11 mouse cellular contexts compared by ENCODE assay signal in genomic region chr11:22965503-22965902, GRCm38 (mm10). TPM values are rescaled to one million over a fixed set of nuclear protein-coding genes. Genes with fewer than 3 reads are reported as not detected.
DNase-seq lines count a peak whose midpoint lies in the region; ATAC-seq and TF ChIP-seq lines count a peak whose summit lies in the region.
"Had no signal": no experiment of that assay in that cellular context is flagged by ENCODE, and none has a peak within 500 bp of the region (broad histone marks: within the 10 kb centered on the region; RNA-seq: fewer than 3 reads in every experiment).

No protein-coding gene starts in this region.

- H3K27me3 ChIP-seq in heart, postnatal 0 days (ENCODE audit: control insufficient read depth, insufficient read depth, low read length) = no peaks in the 10 kb centered on the region
- H3K27me3 ChIP-seq in midbrain, embryonic 14.5 days (ENCODE audit: control insufficient read depth, insufficient read depth, low read length) = no peaks in the 10 kb centered on the region
- H3K27me3 ChIP-seq in midbrain, embryonic 16.5 days (ENCODE audit: control insufficient read depth, insufficient read depth, low read depth, low read length) = no peaks in the 10 kb centered on the region
- H3K27me3 ChIP-seq: heart, embryonic 13.5 days; liver, embryonic 13.5 days had no signal

- ATAC-seq in heart, postnatal 0 days (ENCODE audit: insufficient read depth, low read depth) = no peak
- ATAC-seq in midbrain, embryonic 14.5 days (ENCODE audit: low FRiP score, low TSS enrichment) = no peak
- ATAC-seq in midbrain, embryonic 16.5 days = no peak

- H3K9ac ChIP-seq in heart, postnatal 0 days (replicated peaks; ENCODE audit: low read depth, low read length) = no peak overlapping the region
- H3K9ac ChIP-seq in midbrain, embryonic 14.5 days (replicated peaks; ENCODE audit: low read length) = no peak overlapping the region
- no peak overlapping the region for H3K9ac ChIP-seq in midbrain, embryonic 16.5 days (ENCODE audit: low read depth, low read length)
- H3K9ac ChIP-seq: heart, embryonic 13.5 days; liver, embryonic 13.5 days had no signal

- H3K9me3 ChIP-seq in heart, postnatal 0 days (replicated peaks; ENCODE audit: control insufficient read depth, low read length) = peaks cover 18% of the 10 kb centered on the region
- H3K9me3 ChIP-seq in midbrain, embryonic 14.5 days (ENCODE audit: control insufficient read depth, low read length) = 0 out of 2 replicates have a peak, but pooled peaks cover 13% of the 10 kb centered on the region
- H3K9me3 ChIP-seq in midbrain, embryonic 16.5 days (replicated peaks; ENCODE audit: control insufficient read depth, low read length, poor library complexity, severe bottlenecking) = peaks cover 1% of the 10 kb centered on the region; the same call in 1 of the 2 replicates
- H3K9me3 ChIP-seq: liver, embryonic 13.5 days had no signal

- H3K4me2 ChIP-seq in heart, postnatal 0 days (ENCODE audit: low read depth, low read length) = no peak overlapping the region
- no peak overlapping the region for H3K4me2 ChIP-seq in midbrain, embryonic 14.5 days (ENCODE audit: low read length)
- no peak overlapping the region for H3K4me2 ChIP-seq in midbrain, embryonic 16.5 days (ENCODE audit: low read length)
- H3K4me2 ChIP-seq: heart, embryonic 13.5 days; liver, embryonic 13.5 days had no signal

- H3K27ac ChIP-seq in heart, postnatal 0 days (ENCODE audit: low read depth) = no peak overlapping the region
- H3K27ac ChIP-seq in midbrain, embryonic 14.5 days (replicated peaks; ENCODE audit: low read depth, low read length) = no peak overlapping the region
- H3K27ac ChIP-seq in midbrain, embryonic 16.5 days (ENCODE audit: low read length) = no peak overlapping the region
- H3K27ac ChIP-seq: heart, embryonic 13.5 days; liver, embryonic 13.5 days had no signal

- H3K4me3 ChIP-seq in heart, postnatal 0 days (ENCODE audit: low read depth, low read length) = no peak overlapping the region
- no peak overlapping the region for H3K4me3 ChIP-seq in midbrain, embryonic 14.5 days (replicated peaks; ENCODE audit: low read depth, low read length)
- H3K4me3 ChIP-seq in midbrain, embryonic 16.5 days (ENCODE audit: low read depth, low read length) = no peak overlapping the region
- H3K4me3 ChIP-seq: heart, embryonic 13.5 days; liver, embryonic 13.5 days had no signal

- WGBS in heart, postnatal 0 days = 70% methylated on average over 4 of the region's 4 CpGs
- 89% methylated on average over 4 of the region's 4 CpGs for WGBS in midbrain, embryonic 14.5 days
- WGBS in midbrain, embryonic 16.5 days = 84% methylated on average over 4 of the region's 4 CpGs

- no peak for DNase-seq in heart, postnatal 0 days (ENCODE audit: low spot score)
- no peak for DNase-seq in heart, adult 18-20 months
- peak; percentile 8 for DNase-seq in midbrain, embryonic 14.5 days
- DNase-seq in R1 (ENCODE audit: low read depth, low spot score) = peak; percentile 67
- DNase-seq in thymus, postnatal 14 days = peak; percentile 45
- no peak for DNase-seq in cerebellum, postnatal 36 days
- DNase-seq in right cerebral cortex, adult 18-20 months = no peak
- DNase-seq: cerebellum, adult 9-10 months; liver, embryonic 13.5 days had no signal

- no peaks in the 10 kb centered on the region for H3K4me1 ChIP-seq in heart, postnatal 0 days (ENCODE audit: control insufficient read depth, insufficient read depth)
- no peaks in the 10 kb centered on the region for H3K4me1 ChIP-seq in midbrain, embryonic 14.5 days (ENCODE audit: control insufficient read depth, insufficient read depth, low read length)
- no peaks in the 10 kb centered on the region for H3K4me1 ChIP-seq in midbrain, embryonic 16.5 days (ENCODE audit: control insufficient read depth, insufficient read depth, low read length)

- 0 out of 2 replicates have a peak, but pooled peaks cover 6% of the 10 kb centered on the region for H3K36me3 ChIP-seq in heart, postnatal 0 days (replicated peaks; ENCODE audit: control insufficient read depth, insufficient read depth, low read length)
- no peaks in the 10 kb centered on the region for H3K36me3 ChIP-seq in midbrain, embryonic 14.5 days (ENCODE audit: control insufficient read depth, insufficient read depth, low read length)
- no peaks in the 10 kb centered on the region for H3K36me3 ChIP-seq in midbrain, embryonic 16.5 days (ENCODE audit: control insufficient read depth, insufficient read depth, low read length)

- TF ChIP-seq EP300 in heart, postnatal 0 days (IDR thresholded peaks at IDR 0.05; ENCODE audit: low read depth) = no peak

- peak; percentile 27; the same call in 1 of the 2 replicates for TF ChIP-seq CTCF in heart, postnatal 0 days (IDR thresholded peaks at IDR 0.05; ENCODE audit: low read depth)

RNA-seq across cellular contexts. Expression of gene Zrsr1, which starts 6.3 kb away (rescaled TPM):
- 1.4 and 2.0 TPM in 2 replicates for total RNA-seq in heart, postnatal 0 days (2014; rRNA removed; ENCODE audit: low replicate concordance)
- polyA plus RNA-seq in heart, postnatal 0 days (2015; fragmentation: Nextera tagmentation; extraction: Ambion mirVana) = 2.0 and 2.2 TPM in 2 replicates
- 10 to 100 TPM; 18.5 to 19.3 TPM for total RNA-seq in heart, adult 18-20 months (2021)
- 4.7 and 5.8 TPM in 2 replicates for polyA plus RNA-seq in midbrain, embryonic 14.5 days (2014; fragmentation: Nextera tagmentation; extraction: Ambion mirVana)
- 6.1 and 7.1 TPM in 2 replicates for polyA plus RNA-seq in midbrain, embryonic 16.5 days (2015; fragmentation: Nextera tagmentation; extraction: Ambion mirVana)

RNA-seq across cellular contexts. Expression of gene Gm28048, which starts 16.4 kb away (rescaled TPM):
- not detected in 2 replicates for total RNA-seq in heart, postnatal 0 days (2014; rRNA removed; ENCODE audit: low replicate concordance)
- polyA plus RNA-seq in heart, postnatal 0 days (2015; fragmentation: Nextera tagmentation; extraction: Ambion mirVana) = 6.8 and 8.0 TPM in 2 replicates
- total RNA-seq in heart, adult 18-20 months (2021) = 1 to 10 TPM; 4.7 to 5.3 TPM
- 2.6 and 4.5 TPM in 2 replicates for polyA plus RNA-seq in midbrain, embryonic 14.5 days (2014; fragmentation: Nextera tagmentation; extraction: Ambion mirVana)
- 2.9 and 5.7 TPM in 2 replicates for polyA plus RNA-seq in midbrain, embryonic 16.5 days (2015; fragmentation: Nextera tagmentation; extraction: Ambion mirVana)

RNA-seq across cellular contexts. Expression of gene Commd1, which starts 16.7 kb away (rescaled TPM):
- total RNA-seq in heart, postnatal 0 days (2014; rRNA removed; ENCODE audit: low replicate concordance) = 28.8 and 43.5 TPM in 2 replicates
- polyA plus RNA-seq in heart, postnatal 0 days (2015; fragmentation: Nextera tagmentation; extraction: Ambion mirVana) = 376 TPM in 2 replicates
- 100 to 1,000 TPM; 154 to 162 TPM for total RNA-seq in heart, adult 18-20 months (2021)
- 266 and 270 TPM in 2 replicates for polyA plus RNA-seq in midbrain, embryonic 14.5 days (2014; fragmentation: Nextera tagmentation; extraction: Ambion mirVana)
- 248 and 268 TPM in 2 replicates for polyA plus RNA-seq in midbrain, embryonic 16.5 days (2015; fragmentation: Nextera tagmentation; extraction: Ambion mirVana)

RNA-seq across cellular contexts. Expression of gene Cct4, which starts 24.8 kb away (rescaled TPM):
- total RNA-seq in heart, postnatal 0 days (2014; rRNA removed; ENCODE audit: low replicate concordance) = 135 and 153 TPM in 2 replicates
- 154 and 160 TPM in 2 replicates for polyA plus RNA-seq in heart, postnatal 0 days (2015; fragmentation: Nextera tagmentation; extraction: Ambion mirVana)
- 100 to 1,000 TPM; 136 to 137 TPM for total RNA-seq in heart, adult 18-20 months (2021)
- polyA plus RNA-seq in midbrain, embryonic 14.5 days (2014; fragmentation: Nextera tagmentation; extraction: Ambion mirVana) = 287 and 336 TPM in 2 replicates
- 276 and 291 TPM in 2 replicates for polyA plus RNA-seq in midbrain, embryonic 16.5 days (2015; fragmentation: Nextera tagmentation; extraction: Ambion mirVana)

RNA-seq across cellular contexts. Expression of gene Fam161a, which starts 41.8 kb away (rescaled TPM):
- total RNA-seq in heart, postnatal 0 days (2014; rRNA removed; ENCODE audit: low replicate concordance) = 0.34 and 11.4 TPM in 2 replicates
- polyA plus RNA-seq in heart, postnatal 0 days (2015; fragmentation: Nextera tagmentation; extraction: Ambion mirVana) = 1.3 and 1.9 TPM in 2 replicates
- total RNA-seq in heart, adult 18-20 months (2021) = 1 to 10 TPM; 1.3 to 2.6 TPM
- 3.7 and 5.1 TPM in 2 replicates for polyA plus RNA-seq in midbrain, embryonic 14.5 days (2014; fragmentation: Nextera tagmentation; extraction: Ambion mirVana)
- polyA plus RNA-seq in midbrain, embryonic 16.5 days (2015; fragmentation: Nextera tagmentation; extraction: Ambion mirVana) = 5.4 and 6.7 TPM in 2 replicates

Comparison
In these comparisons a context has a peak if more than half of its experiments do, and no peak if none do; other contexts are left out.
1. DNase-seq: peak in midbrain, embryonic 14.5 days (single experiment), R1 (single experiment) and thymus, postnatal 14 days (single experiment); none in heart, postnatal 0 days (single experiment), heart, adult 18-20 months (0 of 2), cerebellum, postnatal 36 days (0 of 2) and right cerebral cortex, adult 18-20 months (single experiment).